Mouse (Mus musculus) thymus, postnatal 4 days (tissue): ENCODE measurements at regions not wholly inside any gene's neighbourhood (a gene's known extent, or its start where the extent isn't known, plus 50 kb on each side); places are given as distances from the start of the nearest gene placed in this dataset.

Source experiments
- DNase-seq: peaks from one replicate; pipeline ENCODE4 v3.0.0; 2021

GRCm38 (mm10) chr8:91996305-91997022, 194.6 kb upstream of the Irx3 start:
- no peak for DNase-seq

DNA sequence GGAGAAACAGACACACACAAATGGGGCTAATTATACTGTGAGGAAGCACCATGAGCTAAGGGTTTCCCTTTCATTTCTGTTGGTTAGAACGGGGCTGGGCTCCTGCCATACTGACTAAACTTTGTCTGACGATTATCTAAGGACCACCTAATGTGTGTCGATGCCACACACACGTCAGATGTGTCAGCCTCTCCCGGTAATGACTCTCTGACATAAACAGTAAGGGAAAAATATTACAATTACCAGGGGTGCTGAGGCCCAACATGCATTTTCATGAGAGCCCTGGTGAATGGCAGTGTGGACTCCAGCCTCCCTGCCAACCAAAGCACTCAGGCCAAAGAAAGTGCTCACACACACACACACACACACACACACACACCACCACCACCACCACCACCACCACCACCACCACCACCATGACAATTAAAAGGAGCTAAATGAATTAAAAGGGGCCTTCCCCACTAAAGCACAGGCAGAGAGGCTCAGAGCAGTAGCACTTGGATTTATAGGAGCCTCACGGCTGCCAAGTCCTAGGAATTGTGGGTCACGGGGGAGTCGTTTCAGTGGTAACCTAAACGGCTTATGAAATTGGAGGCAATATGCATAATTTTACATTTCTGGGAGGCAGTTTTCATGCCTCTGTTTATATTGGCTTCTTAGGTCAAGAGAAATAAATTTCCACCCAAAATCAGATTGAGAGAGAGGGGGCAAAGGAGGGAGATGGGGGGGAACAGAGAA, 193.7 kb upstream of the Irx3 start:
- no peak for DNase-seq

DNA sequence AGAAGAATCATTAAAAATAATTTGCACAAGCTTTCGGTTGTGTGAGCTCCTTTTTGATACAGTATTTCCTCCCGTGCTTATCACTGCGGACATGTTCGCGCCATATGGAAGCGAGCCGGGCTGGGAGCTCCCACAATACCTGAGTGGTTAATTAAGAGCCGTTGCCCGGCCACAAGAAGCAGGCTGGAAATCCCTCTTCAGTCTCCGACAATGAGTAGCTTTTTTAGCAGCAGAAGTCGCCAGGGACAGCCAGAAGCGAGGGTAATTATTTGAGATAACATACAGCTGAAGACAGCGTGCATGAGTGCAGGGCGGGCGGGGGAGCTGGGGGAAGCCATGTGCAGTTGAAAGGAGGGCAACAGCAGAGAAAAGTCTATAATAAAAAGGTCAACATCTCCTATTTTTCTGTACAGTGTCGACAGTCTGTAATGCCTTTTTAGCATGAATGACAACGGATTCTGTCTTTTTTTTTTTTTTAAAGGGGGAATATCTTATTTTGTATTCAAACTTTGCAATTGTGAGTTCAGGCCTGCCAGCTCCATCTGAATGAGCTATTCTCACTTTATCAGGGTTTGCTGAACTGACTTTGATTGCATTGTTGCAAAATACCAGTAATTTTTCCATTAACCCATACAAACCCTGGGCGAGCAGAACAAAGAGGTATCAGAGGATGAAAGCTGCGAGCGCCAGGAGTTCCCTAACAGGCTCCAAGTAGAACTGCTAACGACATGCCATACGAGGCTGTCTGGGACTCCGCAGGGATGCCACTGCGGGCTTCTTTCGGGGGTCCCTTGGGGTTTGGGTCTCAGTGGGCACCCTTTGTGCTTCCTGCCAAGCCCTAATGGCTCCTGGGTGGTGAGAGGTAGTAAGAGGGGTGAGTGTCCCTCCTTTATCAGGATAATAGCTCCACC, 189.9 kb upstream of the Irx3 start:
- no peak for DNase-seq

DNA sequence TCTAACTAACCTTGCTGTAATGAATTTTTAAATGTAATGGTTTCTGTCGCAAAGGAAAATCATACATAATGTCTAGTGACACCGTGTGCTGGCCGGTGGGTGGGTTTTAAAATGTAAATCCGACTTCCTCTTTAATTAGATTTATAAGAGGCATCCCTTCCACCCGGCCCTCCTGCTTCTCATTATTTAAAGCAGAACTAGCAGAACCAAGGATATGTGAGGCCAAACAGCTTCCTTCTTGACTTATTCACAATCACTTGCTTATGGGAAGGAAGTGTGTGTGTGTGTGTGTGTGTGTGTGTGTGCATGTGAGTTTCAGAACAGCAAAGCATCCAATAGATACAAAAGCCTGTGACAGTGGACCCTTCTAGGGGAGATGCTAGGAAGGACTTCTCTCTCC, 189.1 kb upstream of the Irx3 start:
- no peak for DNase-seq

DNA sequence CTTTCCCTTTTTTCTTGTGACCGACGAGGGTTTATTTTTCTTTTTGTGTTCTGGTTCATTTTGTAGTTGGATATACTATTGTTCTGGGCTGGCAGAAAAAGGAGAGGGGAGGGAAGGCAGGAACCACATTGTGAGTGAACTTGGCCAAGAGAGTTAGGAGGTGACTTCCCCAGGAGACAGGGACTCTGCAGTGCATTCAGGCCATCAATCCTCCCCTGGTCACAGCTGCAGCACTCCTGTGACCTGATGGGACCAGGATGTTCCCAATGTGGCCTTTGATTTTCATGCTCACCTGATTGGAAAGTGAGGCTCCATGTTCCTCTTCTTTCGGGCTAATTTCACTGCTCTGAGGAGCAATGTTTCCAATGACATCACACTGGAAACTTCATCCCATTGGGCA, 188.2 kb upstream of the Irx3 start:
- DNase-seq: no peak

- DNase-seq: no peak
These were observed 187.2 kb upstream of the Irx3 start for GRCm38 (mm10) chr8:91988866-91989633.

GRCm38 (mm10) chr8:91987854-91988253, 186.0 kb upstream of the Irx3 start:
- no peak for DNase-seq

DNA sequence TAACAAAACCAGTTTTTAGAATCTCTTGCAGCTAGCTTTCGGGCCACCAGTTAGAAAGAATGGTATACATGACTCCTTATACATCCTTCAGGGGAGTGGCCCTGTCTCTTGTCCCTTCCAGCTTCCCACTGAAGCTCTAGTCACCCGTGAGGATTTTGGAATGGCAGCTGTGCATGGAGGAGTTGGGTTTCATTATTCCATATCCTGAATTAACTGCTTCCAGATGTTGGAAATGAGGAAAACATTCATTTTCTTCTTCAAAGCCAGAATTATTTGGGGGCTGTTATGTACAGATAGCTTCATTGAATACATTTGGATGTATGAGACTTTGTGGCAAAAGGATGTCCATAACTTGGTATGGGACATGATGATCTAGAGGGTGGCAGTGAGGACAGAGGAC, 181.3 kb upstream of the Irx3 start:
- DNase-seq: no peak

DNA sequence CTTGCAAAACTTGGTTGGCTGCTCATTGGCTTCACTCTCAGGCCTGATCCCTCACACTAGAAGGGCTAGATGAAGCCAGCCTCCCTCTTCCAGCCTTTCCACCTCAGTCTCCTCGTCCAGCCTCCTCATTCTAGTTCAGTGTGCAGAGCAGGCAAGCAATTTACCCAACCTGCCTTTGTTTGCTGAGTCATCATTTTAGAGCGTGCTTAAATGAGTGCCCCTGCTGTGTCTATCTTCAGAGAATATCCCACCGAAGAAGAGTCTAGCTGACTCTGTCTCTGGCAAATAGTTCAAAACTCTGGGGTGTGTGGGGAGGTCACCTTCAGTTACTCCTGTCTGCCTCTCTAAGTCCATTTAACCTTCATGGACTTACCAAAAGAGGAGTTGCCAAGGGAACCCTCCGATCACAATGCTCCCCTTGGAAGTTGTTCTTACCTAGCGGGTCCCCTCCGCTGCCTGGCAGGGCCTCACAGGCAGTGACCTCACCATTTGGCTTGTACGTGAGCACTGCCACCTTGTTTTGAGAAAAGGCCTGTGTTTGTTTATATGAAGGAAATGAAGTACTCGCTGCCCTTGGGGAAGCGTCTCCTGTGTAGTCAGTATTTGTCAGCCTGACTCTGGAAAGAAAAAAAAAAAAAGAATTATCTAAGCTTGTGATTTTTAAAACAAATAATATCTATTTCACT, 175.2 kb upstream of the Irx3 start:
- DNase-seq: no peak

GRCm38 (mm10) chr8:91975460-91975859, 173.6 kb upstream of the Irx3 start:
- no peak for DNase-seq

DNA sequence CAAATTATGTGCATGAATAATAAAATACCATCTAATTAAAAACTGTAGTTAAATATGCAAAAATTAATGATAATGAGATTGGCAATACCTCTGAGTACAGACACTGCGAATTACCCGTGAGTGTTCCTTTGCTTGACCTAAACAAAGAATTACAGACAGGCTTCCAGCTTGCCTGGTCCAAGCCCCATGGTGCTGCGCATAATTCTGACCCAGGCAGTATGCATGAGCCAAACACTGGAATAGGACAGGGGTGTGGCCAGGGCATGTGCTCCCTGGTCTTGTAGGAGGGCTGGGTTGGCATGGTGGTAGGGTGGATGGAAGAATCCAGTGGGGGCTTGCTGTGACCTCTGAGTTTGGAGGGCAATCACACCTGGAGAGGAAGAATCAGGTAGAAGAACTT, 172.8 kb upstream of the Irx3 start:
- DNase-seq: no peak

GRCm38 (mm10) chr8:91973951-91974439, 172.1 kb upstream of the Irx3 start:
- DNase-seq: no peak

GRCm38 (mm10) chr8:91967407-91967806, 165.5 kb upstream of the Irx3 start:
- no peak for DNase-seq

GRCm38 (mm10) chr8:91966891-91967370, 165.1 kb upstream of the Irx3 start:
- DNase-seq: peak; percentile 40

DNA sequence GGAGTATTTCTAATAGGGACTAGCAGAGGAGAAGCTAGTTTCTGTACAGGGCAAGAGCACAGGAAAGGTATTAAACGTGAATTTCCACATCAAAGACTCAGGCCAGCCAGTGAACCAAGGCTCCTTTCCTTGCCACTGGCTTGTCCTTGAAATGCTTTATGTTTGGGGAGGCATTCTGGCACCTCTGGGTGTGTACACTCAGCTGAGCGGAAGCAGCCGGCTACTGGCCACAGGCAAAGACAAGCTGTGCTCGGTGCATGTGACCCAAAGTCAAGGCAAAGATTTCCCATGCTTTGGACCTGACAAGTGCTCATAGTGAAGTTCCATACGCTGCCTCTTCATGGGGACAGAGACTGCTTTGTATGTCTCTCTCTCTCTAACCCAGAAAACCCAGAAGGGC, 159.8 kb upstream of the Irx3 start:
- no peak for DNase-seq

GRCm38 (mm10) chr8:91955170-91955569, 153.3 kb upstream of the Irx3 start:
- DNase-seq: no peak

GRCm38 (mm10) chr8:91952981-91953380, 151.1 kb upstream of the Irx3 start:
- DNase-seq: no peak

DNA sequence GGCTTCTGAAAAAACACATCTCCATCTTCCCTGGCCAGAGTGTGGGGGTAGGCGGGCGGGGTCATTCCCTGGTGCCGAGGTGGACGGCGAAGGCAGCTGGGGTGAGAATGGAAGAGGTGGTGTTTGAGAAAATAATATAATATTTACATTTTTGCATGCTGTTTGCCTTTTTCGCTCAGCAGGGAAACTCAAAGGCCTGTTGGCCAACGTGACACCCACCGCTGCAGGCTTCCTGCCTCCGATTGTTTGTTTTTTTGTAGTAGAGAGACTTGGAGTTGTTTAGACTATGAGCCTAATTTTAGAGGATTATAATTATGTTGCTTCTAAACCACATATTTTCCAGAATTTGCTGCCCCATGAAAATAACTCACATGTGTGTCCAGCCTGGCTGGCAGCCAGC, 147.2 kb upstream of the Irx3 start:
- no peak for DNase-seq

- no peak for DNase-seq
These were observed 146.5 kb upstream of the Irx3 start for GRCm38 (mm10) chr8:91948173-91948940.

DNA sequence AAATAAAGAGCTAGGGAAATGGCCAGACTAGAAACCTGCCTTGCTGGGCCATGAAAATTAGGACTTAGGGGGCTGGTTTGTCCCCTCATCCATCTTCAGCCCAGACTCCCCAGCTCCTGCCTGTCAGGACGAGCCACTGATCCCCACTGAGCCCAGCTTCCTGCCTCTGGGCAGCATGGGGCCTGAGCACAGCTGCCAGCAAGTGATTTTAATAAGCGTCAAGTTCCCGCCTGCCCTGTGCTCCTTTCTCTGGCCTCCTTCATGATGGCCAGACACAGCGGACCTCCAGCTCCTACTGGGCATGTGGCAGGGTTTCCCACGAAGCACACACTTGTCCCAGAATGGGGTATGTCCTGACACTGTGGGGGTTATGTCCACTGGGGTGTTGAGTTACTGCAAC, 139.1 kb upstream of the Irx3 start:
- DNase-seq: no peak

- DNase-seq: no peak
These were observed 135.4 kb upstream of the Irx3 start for GRCm38 (mm10) chr8:91937227-91937626.
